Mouse (Mus musculus): ENCODE results near the gene Lmntd1. TPM values are rescaled to one million over a fixed set of nuclear protein-coding genes. Genes with fewer than 3 reads are reported as not detected.

Lmntd1 gene
- polyA plus RNA-seq, 1 experiment = not detected

DNA sequence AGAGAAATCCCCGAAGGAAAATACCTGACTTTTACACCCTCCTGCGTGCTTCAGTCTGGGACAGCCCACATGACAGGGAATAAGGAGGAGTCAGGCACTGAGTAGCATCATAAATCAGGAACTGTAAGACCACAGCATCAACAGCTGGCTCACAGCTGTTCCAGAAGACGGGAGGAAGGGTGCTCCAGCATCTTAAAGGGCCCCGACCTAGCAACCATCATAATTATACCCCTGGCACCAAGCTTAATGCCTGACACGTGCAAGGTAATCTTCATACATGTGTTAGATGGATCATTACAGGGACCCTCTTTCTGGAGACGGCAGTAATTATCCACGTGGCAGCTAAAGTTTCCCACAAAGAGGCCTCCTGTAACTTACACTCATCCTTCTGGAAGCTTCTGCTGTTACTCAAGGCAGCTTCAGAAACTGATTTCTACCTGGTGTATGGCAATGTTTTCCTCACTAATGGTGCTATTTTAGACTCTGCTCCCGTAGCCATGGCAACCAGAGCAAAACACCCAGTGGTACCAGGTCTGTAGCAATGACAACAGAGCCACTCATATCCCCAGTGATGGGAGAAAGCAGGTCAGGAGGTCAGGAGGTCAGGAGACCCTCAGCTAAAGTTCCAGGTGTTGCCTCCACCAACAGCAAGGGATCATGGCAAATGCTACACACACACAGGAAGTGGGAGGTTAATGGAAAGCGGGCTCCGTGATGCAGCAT, 98.1 kb downstream of the Lmntd1 start:
- Histone ChIP-seq H3K36me3 (ENCODE audit: control insufficient read depth, insufficient read depth, low read length) (no peaks in the 10 kb centered on the region), H3K4me1 (ENCODE audit: control insufficient read depth, insufficient read depth, insufficient read length, low read length) (no peaks in the 10 kb centered on the region), H3K27ac (ENCODE audit: insufficient read depth, low read depth, low read length) (no peak overlapping the region), H3K27me3 (ENCODE audit: control insufficient read depth, insufficient read depth, low read length) (no peaks in the 10 kb centered on the region), H3K4me3 (ENCODE audit: low read depth, low read length) (no peak overlapping the region)
- TF ChIP-seq CTCF (IDR thresholded peaks at IDR 0.05; ENCODE audit: extremely low read depth, insufficient read length, insufficient replicate concordance, low read depth, low read length) (no peak), POLR2A (IDR thresholded peaks at IDR 0.05; ENCODE audit: low read depth, low read length) (no peak)
- WGBS = 68% methylated on average over 10 of the region's 10 CpGs

DNA sequence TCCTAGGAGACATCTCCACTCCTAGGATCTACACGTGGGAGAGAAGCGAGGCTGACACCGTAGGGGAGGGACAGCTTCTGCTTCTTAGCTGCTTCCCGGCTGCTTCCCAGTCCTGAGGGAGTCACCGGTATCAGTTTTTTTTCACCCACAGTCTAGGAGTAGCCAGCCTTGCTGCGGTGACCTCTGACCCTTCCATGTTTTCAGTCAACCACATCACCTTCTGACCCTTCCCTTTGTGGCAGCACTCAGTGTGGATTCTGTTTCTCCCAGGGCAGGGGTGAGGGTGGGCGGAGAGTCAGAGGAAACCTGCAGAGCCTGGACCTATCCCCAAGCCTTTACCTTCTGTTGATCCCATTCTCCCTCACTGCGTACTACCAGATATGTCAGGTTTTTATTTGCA, 102.9 kb downstream of the Lmntd1 start:
- no peaks in the 10 kb centered on the region for H3K4me1 ChIP-seq (ENCODE audit: control insufficient read depth, insufficient read depth, insufficient read length, low read length)

GRCm38 (mm10) chr6:145508828-145509227, 105.3 kb downstream of the Lmntd1 start:
- TF ChIP-seq CTCF (IDR thresholded peaks at IDR 0.05; ENCODE audit: extremely low read depth, insufficient read length, insufficient replicate concordance, low read depth, low read length) (no peak), POLR2A (IDR thresholded peaks at IDR 0.05; ENCODE audit: low read depth, low read length) (no peak)
- no peaks in the 10 kb centered on the region for H3K36me3 ChIP-seq (ENCODE audit: control insufficient read depth, insufficient read depth, low read length)
- no peak overlapping the region for H3K4me3 ChIP-seq (ENCODE audit: low read depth, low read length)
- no peaks in the 10 kb centered on the region for H3K4me1 ChIP-seq (ENCODE audit: control insufficient read depth, insufficient read depth, insufficient read length, low read length)
- WGBS = 77% methylated on average over 12 of the region's 12 CpGs
- H3K27ac ChIP-seq (ENCODE audit: insufficient read depth, low read depth, low read length) = no peak overlapping the region
- no peaks in the 10 kb centered on the region for H3K27me3 ChIP-seq (ENCODE audit: control insufficient read depth, insufficient read depth, low read length)

More for the DNA sequence above, 102.9 kb downstream of the Lmntd1 start:
- H3K27me3 ChIP-seq (ENCODE audit: control insufficient read depth, insufficient read depth, low read length) = no peaks in the 10 kb centered on the region
- no peak overlapping the region for H3K4me3 ChIP-seq (ENCODE audit: low read depth, low read length)
- no peaks in the 10 kb centered on the region for H3K36me3 ChIP-seq (ENCODE audit: control insufficient read depth, insufficient read depth, low read length)
- no peak overlapping the region for H3K27ac ChIP-seq (ENCODE audit: insufficient read depth, low read depth, low read length)
- WGBS = 59% methylated on average over 8 of the region's 8 CpGs
- TF ChIP-seq CTCF (IDR thresholded peaks at IDR 0.05; ENCODE audit: extremely low read depth, insufficient read length, insufficient replicate concordance, low read depth, low read length) (no peak), POLR2A (IDR thresholded peaks at IDR 0.05; ENCODE audit: low read depth, low read length) (no peak)

DNA sequence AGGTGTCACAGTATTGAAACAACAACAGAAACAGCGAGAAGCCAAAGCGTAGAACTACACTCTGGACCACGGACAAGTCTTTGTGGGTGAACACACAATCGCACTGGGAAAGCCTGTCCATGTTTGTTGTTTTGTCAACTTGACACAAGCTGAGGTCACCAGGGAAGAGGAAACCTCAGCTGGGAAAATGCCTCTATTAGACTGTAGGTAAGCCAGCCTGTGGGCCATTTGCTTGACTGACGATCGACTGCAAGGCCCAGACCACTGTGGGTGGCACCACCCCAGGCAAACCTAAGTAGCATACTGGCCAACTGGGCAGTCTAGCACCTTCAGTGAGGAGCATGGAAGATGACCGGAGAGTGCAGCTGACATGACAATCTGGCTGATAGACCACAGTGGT, 112.4 kb downstream of the Lmntd1 start:
- H3K4me3 ChIP-seq (ENCODE audit: low read depth, low read length) = no peak overlapping the region
- no peaks in the 10 kb centered on the region for H3K4me1 ChIP-seq (ENCODE audit: control insufficient read depth, insufficient read depth, insufficient read length, low read length)
- no peaks in the 10 kb centered on the region for H3K27me3 ChIP-seq (ENCODE audit: control insufficient read depth, insufficient read depth, low read length)
- H3K27ac ChIP-seq (ENCODE audit: insufficient read depth, low read depth, low read length) = no peak overlapping the region
- H3K36me3 ChIP-seq (ENCODE audit: control insufficient read depth, insufficient read depth, low read length) = no peaks in the 10 kb centered on the region
- WGBS = 90% methylated on average over 7 of the region's 7 CpGs
- TF ChIP-seq POLR2A (IDR thresholded peaks at IDR 0.05; ENCODE audit: low read depth, low read length) = no peak
- TF ChIP-seq CTCF (IDR thresholded peaks at IDR 0.05; ENCODE audit: extremely low read depth, insufficient read length, insufficient replicate concordance, low read depth, low read length) = no peak

DNA sequence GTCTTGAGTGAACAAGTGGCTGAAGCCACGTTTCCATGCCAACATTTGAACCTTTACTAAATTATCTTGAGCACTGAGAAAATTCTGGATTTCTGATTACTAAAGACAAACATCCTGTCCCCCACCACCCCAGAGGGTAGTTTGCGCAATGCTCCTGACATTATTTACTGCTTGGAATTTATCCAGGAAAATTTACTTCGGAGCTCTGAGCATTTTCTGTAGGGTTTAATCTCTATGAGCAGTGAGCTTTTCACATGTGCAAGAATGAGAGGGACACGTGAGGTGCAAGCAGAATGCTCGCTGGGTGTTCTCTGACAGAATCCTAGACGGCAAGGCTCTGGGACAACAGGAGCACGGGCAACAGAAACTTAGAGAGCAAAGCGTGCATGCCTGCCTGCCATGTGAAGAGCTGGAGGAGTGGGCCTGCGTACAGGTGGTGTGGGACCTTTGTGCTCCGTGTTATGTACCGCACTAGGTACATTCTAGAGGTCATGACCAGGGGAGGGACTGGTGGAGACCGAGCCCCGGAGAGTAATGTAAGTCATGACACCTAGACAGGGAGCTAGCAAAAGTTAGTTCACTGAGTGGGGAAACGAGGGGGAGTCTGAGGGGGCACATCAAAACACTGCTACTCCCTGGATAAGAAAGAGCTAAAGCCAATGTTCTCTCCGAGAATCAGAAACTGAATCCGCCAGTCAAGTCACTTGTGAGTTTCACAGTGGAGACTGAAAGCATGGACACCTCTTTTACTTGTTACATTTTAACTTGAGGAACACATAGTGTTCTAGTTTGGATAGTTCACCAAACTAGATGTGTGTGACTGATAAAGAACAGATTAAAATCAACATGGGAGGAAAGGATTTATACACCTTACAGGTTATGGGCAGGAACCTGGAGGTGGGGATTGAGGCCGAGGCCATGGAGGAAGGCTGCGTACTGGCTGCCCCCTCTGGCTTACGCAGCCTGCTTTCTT, 114.3 kb downstream of the Lmntd1 start:
- Histone ChIP-seq H3K27ac (ENCODE audit: insufficient read depth, low read depth, low read length) (no peak overlapping the region), H3K36me3 (ENCODE audit: control insufficient read depth, insufficient read depth, low read length) (no peaks in the 10 kb centered on the region), H3K27me3 (ENCODE audit: control insufficient read depth, insufficient read depth, low read length) (no peaks in the 10 kb centered on the region), H3K4me1 (ENCODE audit: control insufficient read depth, insufficient read depth, insufficient read length, low read length) (no peaks in the 10 kb centered on the region), H3K4me3 (ENCODE audit: low read depth, low read length) (no peak overlapping the region)
- 70% methylated on average over 19 of the region's 19 CpGs for WGBS
- TF ChIP-seq POLR2A (IDR thresholded peaks at IDR 0.05; ENCODE audit: low read depth, low read length) (no peak), CTCF (IDR thresholded peaks at IDR 0.05; ENCODE audit: extremely low read depth, insufficient read length, insufficient replicate concordance, low read depth, low read length) (no peak)

DNA sequence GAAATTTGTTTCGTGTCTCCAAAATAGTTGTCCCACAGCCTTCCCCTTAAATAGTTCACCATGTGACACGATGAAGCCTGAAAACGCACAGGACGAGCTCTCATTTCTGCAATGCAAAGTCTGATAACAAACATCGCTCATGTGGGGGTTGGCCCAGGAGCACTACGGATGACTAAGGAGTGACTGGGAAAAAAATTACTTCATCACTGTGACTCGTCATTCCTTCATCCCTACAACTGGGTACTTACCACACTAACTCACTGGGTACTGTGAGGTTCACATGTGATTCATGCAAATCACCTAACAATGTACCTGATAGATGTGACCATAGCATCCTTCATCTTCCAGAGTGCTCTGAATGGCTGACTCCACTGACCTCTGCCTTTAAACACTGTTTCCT, 118.4 kb downstream of the Lmntd1 start:
- H3K36me3 ChIP-seq (ENCODE audit: control insufficient read depth, insufficient read depth, low read length) = no peaks in the 10 kb centered on the region
- no peak for TF ChIP-seq CTCF (IDR thresholded peaks at IDR 0.05; ENCODE audit: extremely low read depth, insufficient read length, insufficient replicate concordance, low read depth, low read length)
- TF ChIP-seq POLR2A (IDR thresholded peaks at IDR 0.05; ENCODE audit: low read depth, low read length) = no peak
- H3K27me3 ChIP-seq (ENCODE audit: control insufficient read depth, insufficient read depth, low read length) = no peaks in the 10 kb centered on the region
- no peaks in the 10 kb centered on the region for H3K4me1 ChIP-seq (ENCODE audit: control insufficient read depth, insufficient read depth, insufficient read length, low read length)
- no peak overlapping the region for H3K4me3 ChIP-seq (ENCODE audit: low read depth, low read length)
- no peak overlapping the region for H3K27ac ChIP-seq (ENCODE audit: insufficient read depth, low read depth, low read length)
- 85% methylated on average over 7 of the region's 7 CpGs for WGBS

DNA sequence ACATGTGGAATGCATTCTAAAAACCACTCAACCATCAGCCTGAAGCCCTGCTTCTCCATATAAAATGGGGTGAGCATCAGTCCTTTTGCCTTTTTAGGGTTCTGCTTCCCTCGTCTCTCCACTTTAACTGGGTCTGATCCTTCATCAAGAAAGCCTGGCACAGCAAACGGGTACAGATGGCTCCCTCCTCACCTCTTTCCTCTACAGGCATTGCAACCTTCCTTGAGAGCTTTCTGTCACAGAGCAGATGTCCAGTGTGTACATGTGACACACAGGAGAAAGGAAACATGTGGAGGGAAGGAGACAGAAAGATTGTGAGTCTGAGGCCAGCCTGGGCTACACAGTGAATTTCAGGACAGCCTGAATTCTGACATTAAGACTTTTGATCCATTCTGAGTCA, 125.9 kb downstream of the Lmntd1 start:
- TF ChIP-seq CTCF (IDR thresholded peaks at IDR 0.05; ENCODE audit: extremely low read depth, insufficient read length, insufficient replicate concordance, low read depth, low read length) (no peak), POLR2A (IDR thresholded peaks at IDR 0.05; ENCODE audit: low read depth, low read length) (no peak)

More for the DNA sequence above, 125.9 kb downstream of the Lmntd1 start:
- Histone ChIP-seq H3K36me3 (ENCODE audit: control insufficient read depth, insufficient read depth, low read length) (no peaks in the 10 kb centered on the region), H3K4me1 (ENCODE audit: control insufficient read depth, insufficient read depth, insufficient read length, low read length) (no peaks in the 10 kb centered on the region), H3K27ac (ENCODE audit: insufficient read depth, low read depth, low read length) (no peak overlapping the region), H3K4me3 (ENCODE audit: low read depth, low read length) (no peak overlapping the region), H3K27me3 (ENCODE audit: control insufficient read depth, insufficient read depth, low read length) (no peaks in the 10 kb centered on the region)
- WGBS = 71% methylated on average over 2 of the region's 2 CpGs

All from small intestine, adult 2 months (tissue).